Mouse (Mus musculus) cerebellum, adult 2 months (tissue): ENCODE results near the gene Bcl2.

Experiments
- CTCF ChIP-seq: fragments of 200-500 bp; IDR thresholded peaks from 2 replicates; pipeline ENCODE4 v1.5.1; 2011; ENCODE audit warnings: low read depth, mild to moderate bottlenecking, control low read depth, low read length, moderate library complexity, borderline replicate concordance; ENCODE audit not compliant: insufficient read depth
- POLR2A ChIP-seq: fragments of 200-500 bp; IDR thresholded peaks from 2 replicates; pipeline ENCODE4 v1.6.1; 2011; ENCODE audit warnings: low read length, control low read depth, borderline replicate concordance; ENCODE audit not compliant: insufficient read depth

- TF ChIP-seq CTCF, result no peak
- no peak for TF ChIP-seq POLR2A
Observed at GRCm38 (mm10) chr1:106666140-106667088, 47.7 kb downstream of the Bcl2 start.
